Mouse (Mus musculus) thymus, adult 2 months (tissue): Measurements from ENCODE around the gene Pla2g3.

Experiments used
- CTCF ChIP-seq: fragments of 200-500 bp; IDR thresholded peaks from 2 replicates; pipeline ENCODE4 v1.5.1; 2012; ENCODE audit warnings: mild to moderate bottlenecking, control low read depth, low read length, moderate library complexity, borderline replicate concordance; ENCODE audit not compliant: control insufficient read depth, poor library complexity, insufficient read depth; ENCODE audit errors: extremely low read depth
- POLR2A ChIP-seq: fragments of 200-500 bp; IDR thresholded peaks from 2 replicates; pipeline ENCODE4 v1.6.1; 2012; ENCODE audit warnings: mild to moderate bottlenecking, low read length, control low read depth, moderate library complexity; ENCODE audit not compliant: control insufficient read depth, poor library complexity, insufficient read depth; ENCODE audit errors: extremely low read depth

GRCm38 (mm10) chr11:3441696-3442443, 46.2 kb upstream of the Pla2g3 start:
- TF ChIP-seq CTCF (no peak), POLR2A (no peak)
